Mouse (Mus musculus): ENCODE data around the gene Pdk2. TPM values are rescaled to one million over a fixed set of nuclear protein-coding genes. Genes with fewer than 3 reads are reported as not detected.

The Pdk2 gene
- polyA plus RNA-seq, 1 experiment from 2014 or later, result 21.8 TPM

GRCm38 (mm10) chr11:95038156-95038817, 2.9 kb downstream of the Pdk2 start:
- H3K9me3 ChIP-seq (ENCODE audit: control insufficient read depth, low read length), result no peaks in the 10 kb centered on the region
- ATAC-seq (ENCODE audit: low read depth), result no peak
- H3K27me3 ChIP-seq (ENCODE audit: control insufficient read depth, insufficient read depth, low read length), result no peaks in the 10 kb centered on the region
- WGBS, result 69% methylated on average over 14 of the region's 14 CpGs
- no peak overlapping the region for H3K4me3 ChIP-seq (ENCODE audit: low read depth, low read length)
- H3K36me3 ChIP-seq (ENCODE audit: control insufficient read depth, insufficient read depth, low read length), result no peaks in the 10 kb centered on the region
- H3K4me2 ChIP-seq (ENCODE audit: low read depth, low read length), result no peak overlapping the region
- no peak overlapping the region for H3K9ac ChIP-seq (replicated peaks; ENCODE audit: low read depth, low read length)
- H3K4me1 ChIP-seq (ENCODE audit: control insufficient read depth, insufficient read depth, low read length), result peaks cover 11% of the 10 kb centered on the region
- H3K27ac ChIP-seq (ENCODE audit: low read depth, low read length), result no peak overlapping the region

GRCm38 (mm10) chr11:95037306-95037705, 3.8 kb downstream of the Pdk2 start:
- H3K27ac ChIP-seq (ENCODE audit: low read depth, low read length), result no peak overlapping the region
- 44% methylated on average over 6 of the region's 6 CpGs for WGBS
- H3K9ac ChIP-seq (replicated peaks; ENCODE audit: low read depth, low read length), result no peak overlapping the region

GRCm38 (mm10) chr11:95036521-95036920, 4.6 kb downstream of the Pdk2 start:
- no peak overlapping the region for H3K27ac ChIP-seq (ENCODE audit: low read depth, low read length)
- H3K4me3 ChIP-seq (ENCODE audit: low read depth, low read length), result no peak overlapping the region
- H3K36me3 ChIP-seq (ENCODE audit: control insufficient read depth, insufficient read depth, low read length), result no peaks in the 10 kb centered on the region
- H3K4me1 ChIP-seq (ENCODE audit: control insufficient read depth, insufficient read depth, low read length), result peaks cover 8% of the 10 kb centered on the region
- no peak for ATAC-seq (ENCODE audit: low read depth)
- H3K9ac ChIP-seq (replicated peaks; ENCODE audit: low read depth, low read length), result no peak overlapping the region
- WGBS, result 93% methylated on average over 5 of the region's 5 CpGs
- H3K4me2 ChIP-seq (ENCODE audit: low read depth, low read length), result no peak overlapping the region
- H3K27me3 ChIP-seq (ENCODE audit: control insufficient read depth, insufficient read depth, low read length), result no peaks in the 10 kb centered on the region
- no peaks in the 10 kb centered on the region for H3K9me3 ChIP-seq (ENCODE audit: control insufficient read depth, low read length)

More at GRCm38 (mm10) chr11:95037306-95037705, 3.8 kb downstream of the Pdk2 start:
- H3K4me1 ChIP-seq (ENCODE audit: control insufficient read depth, insufficient read depth, low read length), result peaks cover 11% of the 10 kb centered on the region
- H3K9me3 ChIP-seq (ENCODE audit: control insufficient read depth, low read length), result no peaks in the 10 kb centered on the region
- ATAC-seq (ENCODE audit: low read depth), result no peak
- no peak overlapping the region for H3K4me3 ChIP-seq (ENCODE audit: low read depth, low read length)
- H3K4me2 ChIP-seq (ENCODE audit: low read depth, low read length), result no peak overlapping the region
- H3K36me3 ChIP-seq (ENCODE audit: control insufficient read depth, insufficient read depth, low read length), result no peaks in the 10 kb centered on the region
- H3K27me3 ChIP-seq (ENCODE audit: control insufficient read depth, insufficient read depth, low read length), result no peaks in the 10 kb centered on the region

- no peak overlapping the region for H3K4me2 ChIP-seq (ENCODE audit: low read depth, low read length)
- no peak for ATAC-seq (ENCODE audit: low read depth)
- no peak overlapping the region for H3K4me3 ChIP-seq (ENCODE audit: low read depth, low read length)
- H3K36me3 ChIP-seq (ENCODE audit: control insufficient read depth, insufficient read depth, low read length), result no peaks in the 10 kb centered on the region
- H3K9me3 ChIP-seq (ENCODE audit: control insufficient read depth, low read length), result no peaks in the 10 kb centered on the region
- H3K27me3 ChIP-seq (ENCODE audit: control insufficient read depth, insufficient read depth, low read length), result no peaks in the 10 kb centered on the region
- WGBS, result 70% methylated on average over 10 of the region's 10 CpGs
- no peak overlapping the region for H3K27ac ChIP-seq (ENCODE audit: low read depth, low read length)
- no peak overlapping the region for H3K9ac ChIP-seq (replicated peaks; ENCODE audit: low read depth, low read length)
- H3K4me1 ChIP-seq (ENCODE audit: control insufficient read depth, insufficient read depth, low read length), result no peaks in the 10 kb centered on the region
Observed at GRCm38 (mm10) chr11:95034902-95035301, 6.3 kb downstream of the Pdk2 start.

- Histone ChIP-seq H3K9ac (replicated peaks; ENCODE audit: low read depth, low read length) (no peak overlapping the region), H3K4me3 (ENCODE audit: low read depth, low read length) (no peak overlapping the region), H3K4me1 (ENCODE audit: control insufficient read depth, insufficient read depth, low read length) (no peaks in the 10 kb centered on the region), H3K27ac (ENCODE audit: low read depth, low read length) (no peak overlapping the region), H3K36me3 (ENCODE audit: control insufficient read depth, insufficient read depth, low read length) (no peaks in the 10 kb centered on the region), H3K27me3 (ENCODE audit: control insufficient read depth, insufficient read depth, low read length) (no peaks in the 10 kb centered on the region), H3K4me2 (ENCODE audit: low read depth, low read length) (no peak overlapping the region), H3K9me3 (ENCODE audit: control insufficient read depth, low read length) (no peaks in the 10 kb centered on the region)
- no peak for ATAC-seq (ENCODE audit: low read depth)
- WGBS, result 79% methylated on average over 14 of the region's 14 CpGs
Observed at GRCm38 (mm10) chr11:95033617-95034016, 7.5 kb downstream of the Pdk2 start.

GRCm38 (mm10) chr11:95032945-95033344, 8.2 kb downstream of the Pdk2 start:
- H3K4me1 ChIP-seq (ENCODE audit: control insufficient read depth, insufficient read depth, low read length), result no peaks in the 10 kb centered on the region
- no peak overlapping the region for H3K4me2 ChIP-seq (ENCODE audit: low read depth, low read length)
- ATAC-seq (ENCODE audit: low read depth), result no peak
- WGBS, result 32% methylated on average over 6 of the region's 6 CpGs
- no peak overlapping the region for H3K9ac ChIP-seq (replicated peaks; ENCODE audit: low read depth, low read length)
- H3K27me3 ChIP-seq (ENCODE audit: control insufficient read depth, insufficient read depth, low read length), result no peaks in the 10 kb centered on the region
- H3K4me3 ChIP-seq (ENCODE audit: low read depth, low read length), result no peak overlapping the region
- H3K27ac ChIP-seq (ENCODE audit: low read depth, low read length), result no peak overlapping the region
- H3K9me3 ChIP-seq (ENCODE audit: control insufficient read depth, low read length), result no peaks in the 10 kb centered on the region
- no peaks in the 10 kb centered on the region for H3K36me3 ChIP-seq (ENCODE audit: control insufficient read depth, insufficient read depth, low read length)

- ATAC-seq (ENCODE audit: low read depth), result no peak
- Histone ChIP-seq H3K27ac (ENCODE audit: low read depth, low read length) (no peak overlapping the region), H3K9me3 (ENCODE audit: control insufficient read depth, low read length) (no peaks in the 10 kb centered on the region), H3K27me3 (ENCODE audit: control insufficient read depth, insufficient read depth, low read length) (no peaks in the 10 kb centered on the region), H3K4me2 (ENCODE audit: low read depth, low read length) (no peak overlapping the region), H3K36me3 (ENCODE audit: control insufficient read depth, insufficient read depth, low read length) (peaks cover 25% of the 10 kb centered on the region), H3K4me1 (ENCODE audit: control insufficient read depth, insufficient read depth, low read length) (no peaks in the 10 kb centered on the region), H3K4me3 (ENCODE audit: low read depth, low read length) (no peak overlapping the region), H3K9ac (replicated peaks; ENCODE audit: low read depth, low read length) (0 out of 2 replicates have a peak overlapping the region, but pooled peaks have one; percentile 21)
- 17% methylated on average over 13 of the region's 13 CpGs for whole genome bisulfite sequencing
Observed at GRCm38 (mm10) chr11:95027850-95028470, 13.2 kb downstream of the Pdk2 start.

- 81% methylated on average over 6 of the region's 6 CpGs for WGBS
- no peaks in the 10 kb centered on the region for H3K4me1 ChIP-seq (ENCODE audit: control insufficient read depth, insufficient read depth, low read length)
- H3K4me2 ChIP-seq (ENCODE audit: low read depth, low read length), result no peak overlapping the region
- no peak overlapping the region for H3K27ac ChIP-seq (ENCODE audit: low read depth, low read length)
- H3K4me3 ChIP-seq (ENCODE audit: low read depth, low read length), result no peak overlapping the region
- no peaks in the 10 kb centered on the region for H3K9me3 ChIP-seq (ENCODE audit: control insufficient read depth, low read length)
- H3K36me3 ChIP-seq (ENCODE audit: control insufficient read depth, insufficient read depth, low read length), result peaks cover 36% of the 10 kb centered on the region
- no peak for ATAC-seq (ENCODE audit: low read depth)
- no peaks in the 10 kb centered on the region for H3K27me3 ChIP-seq (ENCODE audit: control insufficient read depth, insufficient read depth, low read length)
- no peak overlapping the region for H3K9ac ChIP-seq (replicated peaks; ENCODE audit: low read depth, low read length)
Observed at GRCm38 (mm10) chr11:95026849-95027248, 14.3 kb downstream of the Pdk2 start.

GRCm38 (mm10) chr11:95026090-95026542, 15.0 kb downstream of the Pdk2 start:
- no peaks in the 10 kb centered on the region for H3K27me3 ChIP-seq (ENCODE audit: control insufficient read depth, insufficient read depth, low read length)
- no peaks in the 10 kb centered on the region for H3K4me1 ChIP-seq (ENCODE audit: control insufficient read depth, insufficient read depth, low read length)
- H3K9ac ChIP-seq (replicated peaks; ENCODE audit: low read depth, low read length), result no peak overlapping the region
- H3K27ac ChIP-seq (ENCODE audit: low read depth, low read length), result no peak overlapping the region
- ATAC-seq (ENCODE audit: low read depth), result peak; percentile 19; the same call in 1 of the 2 replicates
- 80% methylated on average over 6 of the region's 6 CpGs for WGBS
- no peaks in the 10 kb centered on the region for H3K9me3 ChIP-seq (ENCODE audit: control insufficient read depth, low read length)
- peaks cover 44% of the 10 kb centered on the region for H3K36me3 ChIP-seq (ENCODE audit: control insufficient read depth, insufficient read depth, low read length)
- no peak overlapping the region for H3K4me3 ChIP-seq (ENCODE audit: low read depth, low read length)
- H3K4me2 ChIP-seq (ENCODE audit: low read depth, low read length), result no peak overlapping the region
